ENCODE assay signal across 7 mouse cellular contexts in genomic region chr9:107289211-107290076, GRCm38 (mm10). TPM values are rescaled to one million over a fixed set of nuclear protein-coding genes. Genes with fewer than 3 reads are reported as not detected.
A peak's percentile ranks its signal among the peaks of the same experiment; 100 is the strongest.
DNase-seq lines count a peak whose midpoint lies in the region; ATAC-seq lines count a peak whose summit lies in the region.

Gene Mapkapk3, minus strand, starts transcription at chr9:107289877.

- peak within 1 kb of the TSS; percentile 42 for H3K4me3 ChIP-seq in hindbrain, embryonic 16.5 days (ENCODE audit: low read length)
- peak within 1 kb of the TSS; percentile 63 for H3K4me3 ChIP-seq in midbrain, embryonic 10.5 days

- DNase-seq in adipocyte (ENCODE audit: low spot score) = peak; percentile 83
- DNase-seq in gastrocnemius, adult 8-10 months (ENCODE audit: low spot score in 2 of 2) = peak; percentile 87 to 92
- DNase-seq in left cerebral cortex, postnatal 4 days = peak; percentile 63
- peak; percentile 84 for DNase-seq in midbrain, embryonic 10.5 days (ENCODE audit: low spot score)
- DNase-seq in spleen, adult 12 weeks (ENCODE audit: low spot score) = peak; percentile 37

- H3K27me3 ChIP-seq in hindbrain, embryonic 16.5 days (replicated peaks; ENCODE audit: control insufficient read depth, insufficient read depth, low read length) = 0 out of 2 replicates have a peak, but pooled peaks cover 3% of the 10 kb centered on the region
- peaks cover 39% of the 10 kb centered on the region for H3K27me3 ChIP-seq in midbrain, embryonic 10.5 days (ENCODE audit: low read depth, poor library complexity, severe bottlenecking)

- peak within 1 kb of the TSS; percentile 60 for H3K4me2 ChIP-seq in hindbrain, embryonic 16.5 days (ENCODE audit: low read length)

- H3K9me3 ChIP-seq in hindbrain, embryonic 16.5 days (ENCODE audit: control insufficient read depth, low read length) = no peaks in the 10 kb centered on the region
- no peaks in the 10 kb centered on the region for H3K9me3 ChIP-seq in midbrain, embryonic 10.5 days (replicated peaks)

- ATAC-seq in common myeloid progenitor, adult 5-6 weeks (replicated peaks; ENCODE audit: low read depth, poor library complexity, severe bottlenecking) = peak; percentile 67
- peak; percentile 77 for ATAC-seq in hindbrain, embryonic 16.5 days

- WGBS in hindbrain, embryonic 16.5 days = 4% methylated on average over 46 of the region's 49 CpGs
- 4% methylated on average over 49 of the region's 49 CpGs for WGBS in midbrain, embryonic 10.5 days

- peak within 1 kb of the TSS; percentile 55 for H3K9ac ChIP-seq in hindbrain, embryonic 16.5 days (ENCODE audit: low read depth, low read length)

- no peak within 1 kb of the TSS for H3K27ac ChIP-seq in hindbrain, embryonic 16.5 days (ENCODE audit: low read depth, low read length)
- peak within 1 kb of the TSS; percentile 53 for H3K27ac ChIP-seq in midbrain, embryonic 10.5 days (replicated peaks)

- peaks cover 10% of the 10 kb centered on the region; the same call in 1 of the 2 replicates for H3K4me1 ChIP-seq in hindbrain, embryonic 16.5 days (ENCODE audit: control insufficient read depth, insufficient read depth, low read depth, low read length)
- peaks cover 24% of the 10 kb centered on the region for H3K4me1 ChIP-seq in midbrain, embryonic 10.5 days

- intact Hi-C loops in left cerebral cortex, postnatal 4 days (cut with DNase I) = loop anchor here (5.0 kb wide), 3 partner anchors 48 to 387 kb away; partner anchors contain the start of gene Hemk1

- no peaks in the 10 kb centered on the region for H3K36me3 ChIP-seq in hindbrain, embryonic 16.5 days (ENCODE audit: control insufficient read depth, insufficient read depth, low read length)
- no peaks in the 10 kb centered on the region for H3K36me3 ChIP-seq in midbrain, embryonic 10.5 days

RNA-seq across cellular contexts. Expression of gene Mapkapk3, which starts in this region (rescaled TPM):
- total RNA-seq in common myeloid progenitor, adult 5-6 weeks (2017) = 61.4 and 71.9 TPM in 2 replicates
- total RNA-seq in gastrocnemius, adult 8-10 months (2022) = 10 to 100 TPM; 33.6 to 41.0 (median 36.0) TPM
- polyA plus RNA-seq in hindbrain, embryonic 16.5 days (2015; fragmentation: Nextera tagmentation; extraction: Ambion mirVana) = 3.2 TPM in 2 replicates
- 1 to 10 TPM; 3.3 to 4.8 TPM for total RNA-seq in left cerebral cortex, postnatal 4 days (2021)
- 3.9 and 4.9 TPM in 2 replicates for polyA plus RNA-seq in midbrain, embryonic 10.5 days (2016; fragmentation: Nextera tagmentation; extraction: Ambion mirVana)

Comparison
In these comparisons a context has a peak if more than half of its experiments do, and no peak if none do; other contexts are left out.
1. RNA of gene Mapkapk3 (total RNA-seq): 61.4 to 71.9 TPM in common myeloid progenitor, adult 5-6 weeks and 33.6 to 41.0 TPM in gastrocnemius, adult 8-10 months; 3.3 to 4.8 TPM in left cerebral cortex, postnatal 4 days; every median in the first group is over 4 times any median in the second.
2. DNase-seq: peak in every context shown above with its lines; median percentile 90 in gastrocnemius, adult 8-10 months; 84 in midbrain, embryonic 10.5 days; 83 in adipocyte; 63 in left cerebral cortex, postnatal 4 days; 37 in spleen, adult 12 weeks.